In genomic region chr2:129084959-129085358, GRCm38 (mm10) we compare ENCODE assay signal across 9 mouse cellular contexts. TPM values are rescaled to one million over a fixed set of nuclear protein-coding genes. Genes with fewer than 3 reads are reported as not detected.
DNase-seq lines count a peak whose midpoint lies in the region; ATAC-seq and TF ChIP-seq lines count a peak whose summit lies in the region.
"Had no signal": no experiment of that assay in that cellular context is flagged by ENCODE, and none has a peak within 500 bp of the region (broad histone marks: within the 10 kb centered on the region; RNA-seq: fewer than 3 reads in every experiment).

No protein-coding gene starts in this region.

- WGBS in forebrain, embryonic 11.5 days: 50% methylated on average over 2 of the region's 2 CpGs
- 55% methylated on average over 2 of the region's 2 CpGs for WGBS in forebrain, embryonic 16.5 days
- WGBS in midbrain, embryonic 14.5 days: 49% methylated on average over 2 of the region's 2 CpGs
- 56% methylated on average over 2 of the region's 2 CpGs for WGBS in midbrain, embryonic 15.5 days
- 51% methylated on average over 2 of the region's 2 CpGs for WGBS in midbrain, postnatal 0 days

- no peaks in the 10 kb centered on the region for H3K36me3 ChIP-seq in forebrain, embryonic 11.5 days (ENCODE audit: control insufficient read depth, insufficient read depth, low read length)
- peaks cover 8% of the 10 kb centered on the region for H3K36me3 ChIP-seq in forebrain, embryonic 16.5 days (ENCODE audit: control insufficient read depth, insufficient read depth)
- peaks cover 66% of the 10 kb centered on the region for H3K36me3 ChIP-seq in midbrain, embryonic 14.5 days (ENCODE audit: control insufficient read depth, insufficient read depth, low read length)
- H3K36me3 ChIP-seq in midbrain, embryonic 15.5 days (replicated peaks): peaks cover 31% of the 10 kb centered on the region
- H3K36me3 ChIP-seq in midbrain, postnatal 0 days (ENCODE audit: insufficient read depth, low read length): peaks cover 27% of the 10 kb centered on the region

- H3K27me3 ChIP-seq in forebrain, embryonic 11.5 days (ENCODE audit: control insufficient read depth, insufficient read depth, low read length): no peaks in the 10 kb centered on the region
- no peaks in the 10 kb centered on the region for H3K27me3 ChIP-seq in forebrain, embryonic 16.5 days (replicated peaks; ENCODE audit: control insufficient read depth, insufficient read depth, low read length)
- H3K27me3 ChIP-seq in midbrain, embryonic 14.5 days (ENCODE audit: control insufficient read depth, insufficient read depth, low read length): no peaks in the 10 kb centered on the region
- H3K27me3 ChIP-seq in midbrain, embryonic 15.5 days (replicated peaks): no peaks in the 10 kb centered on the region
- H3K27me3 ChIP-seq in midbrain, postnatal 0 days (ENCODE audit: insufficient read depth, low read length): no peaks in the 10 kb centered on the region
- H3K27me3 ChIP-seq: hindbrain, embryonic 15.5 days had no signal

- DNase-seq in forebrain, embryonic 11.5 days (ENCODE audit: low spot score): peak; percentile 69
- peak; percentile 72 for DNase-seq in midbrain, embryonic 14.5 days
- peak; percentile 59 for DNase-seq in embryo, embryonic 11 days
- peak; percentile 23 for DNase-seq in midbrain, postnatal 0 days (ENCODE audit: low spot score)
- DNase-seq in layer of hippocampus, adult 9-10 months (ENCODE audit: low spot score): no peak
- no peak for DNase-seq in right cerebral cortex, adult 18-20 months

- H3K9me3 ChIP-seq in forebrain, embryonic 11.5 days (ENCODE audit: control insufficient read depth, low read length): no peaks in the 10 kb centered on the region
- H3K9me3 ChIP-seq in forebrain, embryonic 16.5 days (ENCODE audit: control insufficient read depth, low read length): no peaks in the 10 kb centered on the region
- no peaks in the 10 kb centered on the region for H3K9me3 ChIP-seq in midbrain, embryonic 14.5 days (ENCODE audit: control insufficient read depth, low read length)
- H3K9me3 ChIP-seq in midbrain, embryonic 15.5 days: no peaks in the 10 kb centered on the region
- no peaks in the 10 kb centered on the region for H3K9me3 ChIP-seq in midbrain, postnatal 0 days (ENCODE audit: low read length)
- H3K9me3 ChIP-seq: hindbrain, embryonic 15.5 days had no signal

- no peak for ATAC-seq in forebrain, embryonic 11.5 days (replicated peaks; ENCODE audit: low FRiP score)
- no peak for ATAC-seq in forebrain, embryonic 16.5 days
- ATAC-seq in midbrain, embryonic 14.5 days (ENCODE audit: low FRiP score, low TSS enrichment): no peak
- ATAC-seq in midbrain, embryonic 15.5 days (replicated peaks): no peak
- ATAC-seq in midbrain, postnatal 0 days (ENCODE audit: low FRiP score): no peak

- H3K4me1 ChIP-seq in forebrain, embryonic 11.5 days (replicated peaks; ENCODE audit: control insufficient read depth, insufficient read depth, low read length): no peaks in the 10 kb centered on the region
- no peaks in the 10 kb centered on the region for H3K4me1 ChIP-seq in forebrain, embryonic 16.5 days (replicated peaks; ENCODE audit: control insufficient read depth, insufficient read depth, low read length)
- no peaks in the 10 kb centered on the region for H3K4me1 ChIP-seq in midbrain, embryonic 14.5 days (ENCODE audit: control insufficient read depth, insufficient read depth, low read length)
- no peaks in the 10 kb centered on the region for H3K4me1 ChIP-seq in midbrain, embryonic 15.5 days
- no peaks in the 10 kb centered on the region for H3K4me1 ChIP-seq in midbrain, postnatal 0 days (ENCODE audit: insufficient read depth, low read length)
- H3K4me1 ChIP-seq: hindbrain, embryonic 15.5 days had no signal

- H3K9ac ChIP-seq in forebrain, embryonic 11.5 days (ENCODE audit: low read length): no peak overlapping the region
- H3K9ac ChIP-seq in forebrain, embryonic 16.5 days (replicated peaks; ENCODE audit: low read depth, low read length): no peak overlapping the region
- no peak overlapping the region for H3K9ac ChIP-seq in midbrain, embryonic 14.5 days (replicated peaks; ENCODE audit: low read length)
- H3K9ac ChIP-seq in midbrain, embryonic 15.5 days: no peak overlapping the region
- H3K9ac ChIP-seq in midbrain, postnatal 0 days (replicated peaks; ENCODE audit: low read length, poor library complexity, severe bottlenecking): no peak overlapping the region
- H3K9ac ChIP-seq: hindbrain, embryonic 15.5 days had no signal

- H3K4me3 ChIP-seq in forebrain, embryonic 11.5 days (ENCODE audit: low read depth, low read length): no peak overlapping the region
- no peak overlapping the region for H3K4me3 ChIP-seq in forebrain, embryonic 16.5 days (replicated peaks; ENCODE audit: low read length)
- no peak overlapping the region for H3K4me3 ChIP-seq in midbrain, embryonic 14.5 days (replicated peaks; ENCODE audit: low read depth, low read length)
- no peak overlapping the region for H3K4me3 ChIP-seq in midbrain, embryonic 15.5 days
- no peak overlapping the region for H3K4me3 ChIP-seq in midbrain, postnatal 0 days (ENCODE audit: low read depth, low read length)
- H3K4me3 ChIP-seq: hindbrain, embryonic 15.5 days had no signal

- no peak overlapping the region for H3K27ac ChIP-seq in forebrain, embryonic 11.5 days (ENCODE audit: low read depth, low read length)
- no peak overlapping the region for H3K27ac ChIP-seq in forebrain, embryonic 16.5 days (ENCODE audit: low read length)
- no peak overlapping the region for H3K27ac ChIP-seq in midbrain, embryonic 14.5 days (replicated peaks; ENCODE audit: low read depth, low read length)
- H3K27ac ChIP-seq in midbrain, embryonic 15.5 days: no peak overlapping the region
- H3K27ac ChIP-seq in midbrain, postnatal 0 days (ENCODE audit: low read depth, low read length): no peak overlapping the region
- H3K27ac ChIP-seq: hindbrain, embryonic 15.5 days had no signal

- no peak overlapping the region for H3K4me2 ChIP-seq in forebrain, embryonic 11.5 days (ENCODE audit: low read depth, low read length, severe bottlenecking)
- no peak overlapping the region for H3K4me2 ChIP-seq in forebrain, embryonic 16.5 days (ENCODE audit: low read length)
- no peak overlapping the region for H3K4me2 ChIP-seq in midbrain, embryonic 14.5 days (ENCODE audit: low read length)
- no peak overlapping the region for H3K4me2 ChIP-seq in midbrain, embryonic 15.5 days
- no peak overlapping the region for H3K4me2 ChIP-seq in midbrain, postnatal 0 days (ENCODE audit: low read depth, low read length, poor library complexity, severe bottlenecking)
- H3K4me2 ChIP-seq: hindbrain, embryonic 15.5 days had no signal

- peak; percentile 71 for TF ChIP-seq CTCF in midbrain, postnatal 0 days (IDR thresholded peaks at IDR 0.05)

RNA-seq across cellular contexts. Expression of gene Polr1b, which starts 15.8 kb away (rescaled TPM):
- 30.9 and 33.9 TPM in 2 replicates for polyA plus RNA-seq in forebrain, embryonic 11.5 days (2014; fragmentation: Nextera tagmentation; extraction: Ambion mirVana)
- 18.6 and 19.1 TPM in 2 replicates for polyA plus RNA-seq in forebrain, embryonic 16.5 days (2015; fragmentation: Nextera tagmentation; extraction: Ambion mirVana)
- 8.3 and 9.5 TPM in 2 replicates for polyA plus RNA-seq in midbrain, embryonic 14.5 days (2014; fragmentation: Nextera tagmentation; extraction: Ambion mirVana)
- polyA plus RNA-seq in midbrain, embryonic 15.5 days (2015; fragmentation: Nextera tagmentation; extraction: Ambion mirVana): 17.1 and 17.5 TPM in 2 replicates
- total RNA-seq in midbrain, postnatal 0 days (2014; rRNA removed): 23.1 and 25.9 TPM in 2 replicates
- 10.4 and 11.1 TPM in 2 replicates for polyA plus RNA-seq in midbrain, postnatal 0 days (2015; fragmentation: Nextera tagmentation; extraction: Ambion mirVana)

RNA-seq across cellular contexts. Expression of gene Ttl, which starts 19.2 kb away (rescaled TPM):
- 16.7 and 16.8 TPM in 2 replicates for polyA plus RNA-seq in forebrain, embryonic 11.5 days (2014; fragmentation: Nextera tagmentation; extraction: Ambion mirVana)
- polyA plus RNA-seq in forebrain, embryonic 16.5 days (2015; fragmentation: Nextera tagmentation; extraction: Ambion mirVana): 33.5 and 35.9 TPM in 2 replicates
- 28.5 and 31.1 TPM in 2 replicates for polyA plus RNA-seq in midbrain, embryonic 14.5 days (2014; fragmentation: Nextera tagmentation; extraction: Ambion mirVana)
- polyA plus RNA-seq in midbrain, embryonic 15.5 days (2015; fragmentation: Nextera tagmentation; extraction: Ambion mirVana): 32.2 and 32.9 TPM in 2 replicates
- total RNA-seq in midbrain, postnatal 0 days (2014; rRNA removed): 53.7 and 58.0 TPM in 2 replicates
- 28.8 and 30.2 TPM in 2 replicates for polyA plus RNA-seq in midbrain, postnatal 0 days (2015; fragmentation: Nextera tagmentation; extraction: Ambion mirVana)

RNA-seq across cellular contexts. Expression of gene Vinac1, which starts 37.0 kb away (rescaled TPM):
- polyA plus RNA-seq in forebrain, embryonic 11.5 days (2014; fragmentation: Nextera tagmentation; extraction: Ambion mirVana): 0.05 and 0.08 TPM in 2 replicates
- polyA plus RNA-seq in forebrain, embryonic 16.5 days (2015; fragmentation: Nextera tagmentation; extraction: Ambion mirVana): 0.12 and 0.34 TPM in 2 replicates
- polyA plus RNA-seq in midbrain, embryonic 14.5 days (2014; fragmentation: Nextera tagmentation; extraction: Ambion mirVana): 1.1 and 1.2 TPM in 2 replicates
- polyA plus RNA-seq in midbrain, embryonic 15.5 days (2015; fragmentation: Nextera tagmentation; extraction: Ambion mirVana): 0.87 and 1.0 TPM in 2 replicates
- total RNA-seq in midbrain, postnatal 0 days (2014; rRNA removed): 1.8 and 2.3 TPM in 2 replicates
- polyA plus RNA-seq in midbrain, postnatal 0 days (2015; fragmentation: Nextera tagmentation; extraction: Ambion mirVana): 0.94 and 1.1 TPM in 2 replicates

RNA-seq across cellular contexts. Expression of gene Chchd5, which starts 44.5 kb away (rescaled TPM):
- 24.5 TPM in 2 replicates for polyA plus RNA-seq in forebrain, embryonic 11.5 days (2014; fragmentation: Nextera tagmentation; extraction: Ambion mirVana)
- 20.1 and 23.5 TPM in 2 replicates for polyA plus RNA-seq in forebrain, embryonic 16.5 days (2015; fragmentation: Nextera tagmentation; extraction: Ambion mirVana)
- 24.4 and 25.0 TPM in 2 replicates for polyA plus RNA-seq in midbrain, embryonic 14.5 days (2014; fragmentation: Nextera tagmentation; extraction: Ambion mirVana)
- 19.6 and 20.3 TPM in 2 replicates for polyA plus RNA-seq in midbrain, embryonic 15.5 days (2015; fragmentation: Nextera tagmentation; extraction: Ambion mirVana)
- 12.2 and 23.6 TPM in 2 replicates for total RNA-seq in midbrain, postnatal 0 days (2014; rRNA removed)
- polyA plus RNA-seq in midbrain, postnatal 0 days (2015; fragmentation: Nextera tagmentation; extraction: Ambion mirVana): 14.1 and 14.5 TPM in 2 replicates

Comparison
In these comparisons a context has a peak if more than half of its experiments do, and no peak if none do; other contexts are left out.
1. DNase-seq: peak in forebrain, embryonic 11.5 days (single experiment), midbrain, embryonic 14.5 days (single experiment), embryo, embryonic 11 days (single experiment) and midbrain, postnatal 0 days (single experiment); none in layer of hippocampus, adult 9-10 months (single experiment) and right cerebral cortex, adult 18-20 months (single experiment).